Mouse (Mus musculus): Measurements from ENCODE around the gene Pfdn4.

Pfdn4 gene

DNA sequence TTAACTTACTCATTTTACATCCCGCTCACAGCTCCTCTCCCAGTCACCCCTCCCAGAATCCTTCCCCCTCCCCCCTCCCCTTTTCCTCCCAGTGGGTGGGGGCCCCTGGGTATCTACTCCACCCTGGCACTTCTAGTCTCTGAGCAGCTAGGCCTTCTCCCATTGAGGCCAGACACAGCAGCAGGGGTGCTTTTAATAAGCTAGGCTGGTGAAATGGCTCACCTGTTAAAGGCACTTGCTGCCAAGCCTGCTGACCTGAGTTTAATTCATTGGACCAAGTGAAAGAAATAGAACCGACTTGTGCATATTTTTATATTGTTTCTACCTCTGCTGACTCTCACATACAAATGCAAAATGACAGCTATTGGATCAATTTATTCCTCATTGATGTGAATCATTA lies 52.9 kb downstream of the Pfdn4 start:
- no peak for DNase-seq (ENCODE audit: low spot score)

- no peak for DNase-seq (ENCODE audit: low spot score)
Observed at GRCm38 (mm10) chr2:170550240-170550639, 54.0 kb downstream of the Pfdn4 start.

DNA sequence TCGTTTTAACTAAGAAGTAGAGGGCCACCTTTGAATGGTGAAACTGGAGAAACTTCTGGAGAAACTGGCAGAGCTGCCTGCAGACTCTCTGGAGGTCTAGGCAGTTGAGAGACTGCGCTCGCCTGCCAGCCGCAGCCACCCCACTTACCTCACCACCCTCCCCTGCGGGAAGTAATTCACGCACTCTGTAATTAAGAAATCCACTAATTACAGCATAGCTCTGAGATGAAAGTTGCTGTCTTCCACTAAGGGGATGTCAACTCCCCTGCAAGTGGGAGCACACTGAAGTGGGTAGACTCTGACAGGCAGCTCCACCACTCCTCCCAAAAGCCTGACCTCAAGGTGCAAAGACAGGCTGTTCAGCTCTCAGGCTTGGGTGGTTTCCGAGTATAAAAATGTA lies 55.9 kb downstream of the Pfdn4 start:
- DNase-seq (ENCODE audit: low spot score), result no peak

GRCm38 (mm10) chr2:170563956-170564855 lies 68.0 kb downstream of the Pfdn4 start:
- no peak for DNase-seq (ENCODE audit: low spot score)

GRCm38 (mm10) chr2:170564995-170565394 lies 68.8 kb downstream of the Pfdn4 start:
- no peak for DNase-seq (ENCODE audit: low spot score)
